Mouse (Mus musculus) MN1 (cell line): ENCODE measurements around the gene Stk11.
A peak's percentile ranks its signal among the peaks of the same experiment; 100 is the strongest.

Experiments
- DNase-seq: peaks from one replicate; pipeline ENCODE4 v3.0.0-alpha.2; 2016; ENCODE audit warnings: low spot score

Stk11 gene

DNA sequence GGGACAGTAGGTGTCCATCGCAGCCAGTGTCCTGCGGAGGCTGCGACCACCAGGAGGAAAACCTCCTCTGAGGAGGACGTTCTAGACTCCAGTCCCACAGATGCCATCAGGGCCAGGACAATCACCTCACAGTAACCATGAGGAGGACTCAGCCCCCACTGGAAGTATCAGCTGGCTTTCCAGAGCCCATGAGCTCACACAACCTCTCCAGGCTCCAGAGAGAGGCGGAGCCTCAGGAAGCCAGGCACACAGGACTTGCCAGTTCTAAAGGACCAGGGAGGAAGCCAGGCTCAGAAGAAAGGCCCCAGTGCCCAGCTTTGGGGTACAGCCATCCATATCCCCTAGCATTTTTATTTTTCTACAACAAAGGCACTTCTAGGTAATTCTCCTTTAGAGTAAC, 20.1 kb upstream of the Stk11 start:
- peak; percentile 76 for DNase-seq

DNA sequence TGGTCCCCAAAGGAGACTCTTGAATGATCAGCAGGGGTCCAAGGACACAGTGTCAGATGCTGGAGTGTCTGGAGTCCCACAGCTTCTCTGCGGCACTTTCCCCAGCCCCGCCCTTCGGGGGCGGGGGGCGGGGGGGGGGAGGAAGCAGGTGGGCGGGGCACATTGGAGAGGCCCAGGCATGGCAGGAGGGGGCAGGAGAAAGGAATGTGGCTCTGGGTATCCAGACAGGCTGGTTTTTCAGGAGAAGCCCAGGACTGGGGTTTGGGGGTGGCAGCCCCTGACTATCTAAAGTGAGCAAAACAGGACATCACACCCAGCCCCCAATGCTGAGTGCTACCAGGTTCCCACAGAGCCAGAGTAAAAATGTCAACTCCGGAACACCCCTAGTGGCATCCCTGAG, 18.3 kb upstream of the Stk11 start:
- no peak for DNase-seq

DNA sequence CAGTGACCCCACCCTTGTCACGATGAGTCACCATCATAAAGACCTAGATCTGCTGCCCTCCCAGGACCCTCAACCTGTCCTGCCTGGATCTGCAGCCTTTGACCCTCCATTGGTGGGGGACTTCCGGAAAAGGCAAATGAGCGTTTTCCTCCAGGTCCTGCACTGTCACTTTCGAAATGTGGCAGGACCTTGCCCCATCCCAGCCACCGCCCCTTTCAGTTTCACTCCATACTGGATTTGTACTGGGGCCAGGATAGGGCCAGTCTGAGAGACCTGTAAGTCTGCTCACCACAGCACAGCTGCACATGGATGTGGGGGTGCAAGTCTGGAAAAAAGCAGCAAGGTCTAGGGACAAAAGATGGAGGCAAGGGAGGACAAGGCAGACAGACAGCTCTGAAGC, 17.0 kb upstream of the Stk11 start:
- no peak for DNase-seq

DNA sequence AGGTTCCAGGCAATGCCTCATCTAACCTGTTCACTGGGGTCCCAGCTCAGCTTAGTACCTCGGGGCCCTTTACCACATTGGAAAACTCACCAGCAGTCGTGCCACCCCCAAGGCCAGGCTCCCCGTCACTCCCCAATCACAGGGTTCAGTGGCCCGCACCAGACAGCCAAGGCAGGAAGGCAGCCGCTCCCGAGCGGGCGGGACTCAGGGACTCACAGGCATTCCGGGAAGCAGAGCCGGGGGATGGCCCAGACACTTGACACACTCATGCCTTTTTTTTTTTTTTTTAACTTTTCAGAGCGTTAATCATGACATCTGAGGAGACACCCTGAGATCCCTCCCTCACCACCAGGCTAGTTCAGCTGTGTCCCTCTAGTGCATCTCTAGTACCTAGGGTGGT, 14.6 kb upstream of the Stk11 start:
- peak; percentile 71 for DNase-seq

DNA sequence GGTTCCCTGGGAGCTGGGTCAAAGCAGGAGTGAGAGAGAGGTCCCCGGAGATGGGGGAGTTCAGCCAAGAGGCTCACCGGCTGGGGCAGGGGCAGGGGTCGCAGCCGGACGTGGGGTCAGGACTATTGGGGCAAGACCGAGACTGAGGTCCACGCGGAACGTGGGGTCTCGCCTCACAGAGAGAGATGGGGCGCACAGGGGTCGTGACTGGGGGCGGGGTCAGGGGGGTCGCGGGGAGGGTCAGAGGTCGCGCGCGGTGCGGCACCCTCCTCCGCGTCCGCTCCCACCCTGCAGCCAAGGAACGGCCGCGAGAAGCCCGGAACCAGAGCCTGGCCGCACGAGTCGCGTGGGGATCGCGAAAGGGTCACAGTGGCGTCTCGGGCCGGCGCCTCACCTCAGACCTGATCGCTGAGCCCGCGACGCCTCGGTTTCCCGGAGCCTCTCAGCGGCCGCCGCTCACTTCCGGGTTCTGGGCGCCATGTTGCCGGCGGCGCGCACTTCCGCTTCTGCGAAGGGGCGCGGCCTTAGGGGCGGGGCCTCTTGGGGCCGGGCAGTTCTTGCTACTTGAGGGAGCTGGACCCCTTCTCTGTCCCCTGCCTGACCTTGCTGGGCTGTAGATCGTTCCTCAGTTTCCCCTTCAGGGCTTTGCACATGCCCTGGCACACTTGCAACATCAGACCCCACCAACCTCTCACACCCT, 13.2 kb upstream of the Stk11 start:
- peak; percentile 91 for DNase-seq

DNA sequence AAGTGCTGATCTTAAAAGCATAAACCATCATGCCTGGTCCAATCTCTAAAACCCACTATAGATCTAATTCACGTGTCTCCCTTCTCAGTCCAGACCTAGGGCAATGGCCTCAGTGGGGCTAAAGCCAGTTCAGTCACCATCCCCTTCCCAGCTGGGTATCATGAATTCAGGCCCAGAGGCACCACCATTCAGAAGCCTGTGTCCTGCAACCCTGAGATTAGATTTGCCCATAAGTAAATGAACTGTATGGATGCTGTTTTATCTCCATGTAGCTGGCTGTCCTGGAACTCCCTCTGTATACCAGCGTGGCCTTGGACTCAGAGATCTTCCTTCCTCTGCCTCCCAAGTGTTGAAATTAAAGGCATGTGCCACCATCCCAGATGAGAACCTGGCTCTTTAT, 12.6 kb upstream of the Stk11 start:
- DNase-seq: peak; percentile 8

DNA sequence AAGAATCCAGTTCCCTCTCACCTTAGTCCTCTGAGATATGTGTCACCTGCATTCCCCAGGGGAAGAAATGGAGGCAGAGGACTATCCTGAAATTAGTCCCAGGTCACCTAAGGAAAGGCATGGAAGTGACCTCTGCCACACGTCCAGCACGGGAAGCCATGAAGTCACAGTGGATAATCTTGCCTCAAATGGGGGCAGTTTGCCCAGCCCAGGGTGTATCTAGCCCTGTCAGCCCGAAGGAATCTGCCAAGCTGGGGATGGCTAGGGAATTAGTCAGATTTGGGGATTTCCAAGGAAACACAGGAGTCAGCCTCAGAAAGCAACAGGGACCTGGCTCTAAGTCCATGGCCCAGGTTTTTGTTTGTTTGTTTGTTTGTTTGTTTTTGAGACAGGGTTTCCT, 11.4 kb upstream of the Stk11 start:
- no peak for DNase-seq

DNA sequence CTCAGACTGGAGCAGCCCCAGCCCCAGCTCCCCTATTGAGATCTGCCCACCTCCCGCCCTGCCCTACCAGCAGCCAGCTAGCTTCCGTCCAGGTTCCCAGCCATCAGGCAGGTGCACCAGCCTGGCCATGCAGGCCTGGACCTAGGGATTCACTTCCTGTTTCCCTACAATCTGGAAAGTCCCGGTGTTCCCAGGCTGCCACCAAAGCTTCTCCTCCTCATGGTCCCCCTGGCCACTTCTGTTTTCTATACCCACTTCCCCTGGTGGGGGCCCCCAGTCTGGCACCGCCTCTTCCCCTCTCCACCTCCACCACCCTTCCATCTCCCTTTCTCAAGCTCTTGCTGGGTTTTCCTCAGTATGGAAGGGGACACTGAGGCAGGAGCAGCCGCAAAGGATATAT, 10.1 kb upstream of the Stk11 start, which contains the start of gene Sbno2:
TSS of gene Sbno2 (minus strand) at position 112 of the 400 bp plus-strand sequence.
- DNase-seq: no peak

DNA sequence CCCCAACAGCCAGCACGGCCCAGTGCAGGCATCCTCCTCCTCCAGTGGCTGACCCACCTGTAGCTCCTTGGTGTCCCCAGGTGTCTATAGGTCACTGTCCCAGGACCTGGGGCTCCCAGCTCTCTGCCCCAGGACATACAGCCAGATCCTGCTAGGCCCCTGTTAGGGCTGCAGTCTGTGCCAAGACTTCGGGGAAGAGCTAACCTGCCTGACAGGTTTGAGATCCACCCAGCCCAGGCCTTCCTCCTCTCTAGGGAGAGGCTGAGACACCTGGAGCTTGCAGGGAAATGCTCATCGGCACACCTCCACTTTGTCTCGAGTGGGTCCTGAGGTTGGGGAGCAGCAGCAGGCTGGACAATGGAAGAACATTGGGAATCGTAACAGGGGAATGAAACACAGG, 9.7 kb upstream of the Stk11 start:
- no peak for DNase-seq

DNA sequence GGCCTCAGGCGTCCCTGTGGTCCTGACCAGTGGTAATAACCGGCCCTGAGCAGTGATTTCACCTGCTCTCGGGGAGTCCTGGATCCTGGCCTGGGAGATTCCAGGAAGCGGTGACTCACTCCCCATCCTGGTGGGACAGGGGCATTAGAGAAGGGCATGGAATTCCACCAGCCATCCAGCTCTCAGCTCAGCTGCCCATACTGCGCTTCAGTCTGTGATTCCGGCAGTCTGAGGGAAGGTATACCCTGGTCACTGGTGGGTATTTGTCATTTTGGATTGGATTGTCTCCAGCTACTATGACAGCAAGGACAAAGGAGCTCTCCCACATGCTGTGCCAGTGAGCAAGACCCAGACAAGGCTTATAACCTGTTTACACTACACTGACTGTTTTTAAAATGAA, 7.9 kb upstream of the Stk11 start:
- peak; percentile 82 for DNase-seq

DNA sequence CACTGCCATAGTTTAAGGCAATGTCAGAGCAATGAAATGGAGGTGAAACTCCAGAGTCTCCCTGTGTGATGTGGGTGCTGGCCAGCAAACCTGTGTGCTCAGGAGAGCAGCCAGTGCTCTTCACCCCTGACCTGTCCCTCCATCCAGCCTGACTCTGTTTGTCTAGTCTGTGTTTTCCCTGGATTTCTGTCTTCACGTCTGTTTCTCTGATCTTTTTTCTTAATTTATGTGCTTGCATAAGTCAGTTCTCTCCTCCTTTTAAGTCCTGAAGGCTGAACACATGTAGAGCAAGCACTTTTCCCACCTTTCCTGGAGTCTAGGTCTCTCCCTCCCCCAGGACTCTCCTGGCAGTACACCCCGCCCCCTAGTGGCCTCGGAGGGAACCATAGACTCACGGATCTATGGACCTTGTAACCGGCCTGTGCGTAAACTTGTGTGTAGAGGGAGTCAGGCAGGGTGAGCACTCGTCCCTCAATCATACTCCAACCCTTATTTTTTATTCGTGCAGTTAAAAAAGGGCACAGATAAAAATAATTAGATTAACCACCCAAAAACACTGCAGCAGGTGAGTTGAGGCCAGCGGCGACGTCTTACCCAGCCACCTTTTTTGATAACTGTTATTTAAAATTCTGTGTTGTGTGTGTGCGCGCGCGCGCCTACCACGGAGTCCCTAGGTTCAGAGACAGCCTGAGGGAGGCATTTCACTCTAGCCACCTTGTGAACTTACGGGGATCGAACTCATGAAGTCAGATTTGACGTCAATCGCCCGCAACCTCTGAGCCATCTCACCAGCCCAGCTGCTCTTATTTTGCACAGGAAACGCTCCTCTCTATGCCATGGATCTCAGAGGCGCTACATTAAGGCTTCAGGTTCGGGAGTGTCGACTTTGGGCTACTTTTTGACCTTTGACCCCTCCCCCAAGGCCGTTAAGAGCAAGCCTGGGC, 990 bp upstream of the Stk11 start:
- DNase-seq: peak; percentile 98

DNA sequence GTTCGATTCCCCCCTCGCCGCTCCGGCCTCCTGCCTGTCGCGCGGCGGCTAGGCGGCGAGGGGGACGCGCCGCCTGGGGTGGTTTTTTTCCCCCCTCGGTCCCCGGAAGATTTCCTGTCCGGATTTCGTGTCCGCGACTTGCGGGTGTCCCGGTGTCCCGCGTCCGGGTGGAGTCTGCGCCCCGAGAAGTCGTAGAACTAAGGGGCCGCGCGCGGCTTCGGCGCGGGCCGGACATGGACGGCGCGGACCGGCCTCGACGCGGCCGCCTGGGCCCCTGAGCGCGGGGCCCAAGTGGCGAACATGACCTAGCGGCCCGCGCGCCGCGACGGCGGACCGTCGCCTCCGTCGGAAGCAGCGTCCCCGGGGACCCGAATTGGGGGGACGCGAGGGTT, 337 bp downstream of the Stk11 start:
- peak; percentile 67 for DNase-seq

DNA sequence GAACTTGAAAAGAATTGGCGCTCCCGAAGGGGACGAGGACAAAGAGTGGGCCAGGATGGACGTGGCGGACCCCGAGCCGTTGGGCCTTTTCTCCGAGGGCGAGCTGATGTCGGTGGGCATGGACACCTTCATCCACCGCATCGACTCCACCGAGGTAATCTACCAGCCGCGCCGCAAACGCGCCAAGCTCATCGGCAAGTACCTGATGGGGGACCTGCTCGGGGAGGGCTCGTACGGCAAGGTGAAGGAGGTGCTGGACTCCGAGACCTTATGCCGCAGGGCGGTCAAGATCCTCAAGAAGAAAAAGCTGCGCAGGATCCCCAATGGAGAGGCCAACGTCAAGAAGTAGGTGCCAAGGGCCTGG, 942 bp downstream of the Stk11 start:
- peak; percentile 65 for DNase-seq

DNA sequence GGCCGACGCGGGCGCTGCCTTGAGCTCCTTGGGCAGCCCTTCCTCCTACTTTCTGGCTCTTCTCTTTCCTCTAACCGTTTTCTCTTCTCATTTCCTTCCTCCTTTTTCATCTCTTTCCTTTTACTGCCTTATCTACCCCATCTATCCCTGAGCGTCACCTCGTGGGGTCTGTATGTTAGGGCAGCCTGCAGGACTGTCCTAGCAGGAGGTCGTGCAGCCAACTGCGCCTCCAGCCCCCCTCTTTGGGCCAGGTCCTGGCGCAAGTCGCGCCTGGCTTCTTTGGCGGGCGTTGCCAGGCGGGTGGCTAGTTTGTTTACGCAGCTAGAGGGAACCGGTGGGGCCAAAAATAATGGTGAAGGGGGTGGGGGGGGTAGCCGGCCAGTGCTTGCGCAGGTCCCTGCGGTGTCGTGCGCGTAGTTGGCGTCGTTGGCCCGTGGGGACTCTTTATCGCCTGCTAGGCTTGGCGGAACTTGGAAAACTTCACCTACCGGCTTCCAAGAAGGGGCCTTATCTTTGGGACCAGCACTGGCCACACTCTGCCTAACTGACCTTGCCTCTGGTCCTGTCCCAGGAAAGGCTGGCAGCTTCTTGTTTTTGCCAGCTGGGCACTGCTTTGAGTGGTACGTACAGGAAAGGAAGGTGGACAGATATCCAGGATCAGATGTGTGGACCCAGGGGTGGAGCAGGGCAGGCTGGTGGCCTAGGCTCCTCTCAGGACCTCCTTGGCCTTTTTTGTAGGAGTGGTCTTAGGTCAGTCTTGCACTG, 1.5 kb downstream of the Stk11 start:
- peak; percentile 76 for DNase-seq

DNA sequence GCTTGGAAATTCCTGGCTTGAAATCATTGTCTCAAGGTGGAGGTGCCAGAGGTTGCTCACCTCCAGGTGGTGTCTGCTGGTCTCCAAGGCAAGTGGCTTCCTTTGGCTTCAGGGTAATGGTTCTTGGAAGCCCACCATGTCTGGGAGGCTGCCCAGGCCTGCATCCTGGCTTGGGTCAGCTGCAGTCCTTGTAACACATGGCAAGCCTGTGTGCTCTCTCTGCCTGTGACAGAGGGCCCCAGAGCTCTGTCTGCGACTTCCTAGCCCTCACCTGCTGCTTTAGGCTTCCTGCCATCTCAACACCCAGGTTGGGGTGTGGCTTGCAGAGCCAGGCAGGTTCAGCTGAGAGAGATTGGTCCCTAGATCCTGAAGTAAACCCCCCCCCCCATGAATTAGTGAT, 2.1 kb downstream of the Stk11 start:
- no peak for DNase-seq

DNA sequence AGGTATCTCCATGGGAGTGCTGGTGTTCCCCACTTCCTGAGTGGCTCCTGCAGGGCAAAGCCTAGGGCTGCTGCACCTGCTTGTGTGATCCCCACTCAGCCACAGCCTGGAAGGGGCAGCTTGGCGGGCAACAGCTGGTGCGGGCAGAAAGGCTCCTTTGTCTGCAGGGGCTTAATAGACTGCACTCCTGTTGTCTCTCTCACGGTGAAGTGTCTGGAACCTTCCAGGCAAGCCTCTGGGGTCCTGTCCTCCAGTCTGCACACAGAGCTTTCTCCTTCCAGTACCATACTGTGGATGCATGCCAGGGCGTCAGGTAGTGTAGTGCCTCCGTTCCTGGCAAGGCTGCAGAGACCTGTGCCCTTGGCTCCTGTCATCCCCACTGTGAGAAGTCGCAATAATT, 2.9 kb downstream of the Stk11 start:
- no peak for DNase-seq

DNA sequence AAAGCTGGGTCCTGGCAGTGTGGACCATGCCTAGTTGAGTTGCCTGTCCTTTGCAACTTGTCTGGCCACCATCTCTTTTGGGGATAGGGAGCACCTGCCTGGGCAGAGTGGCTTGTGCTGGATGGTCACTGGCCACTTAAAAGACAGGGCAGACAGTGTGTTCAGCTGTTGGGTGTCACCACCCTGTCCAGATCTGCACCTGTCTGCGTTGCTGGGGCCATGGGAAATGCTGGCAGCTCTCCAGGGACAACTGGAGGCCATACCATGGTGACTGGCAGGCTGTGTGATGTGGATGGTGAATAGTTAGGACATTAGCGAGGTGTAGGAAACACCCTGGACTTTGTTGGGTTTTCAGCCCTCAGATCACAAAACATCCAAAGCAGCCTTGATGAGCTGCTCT, 4.5 kb downstream of the Stk11 start:
- peak; percentile 66 for DNase-seq

DNA sequence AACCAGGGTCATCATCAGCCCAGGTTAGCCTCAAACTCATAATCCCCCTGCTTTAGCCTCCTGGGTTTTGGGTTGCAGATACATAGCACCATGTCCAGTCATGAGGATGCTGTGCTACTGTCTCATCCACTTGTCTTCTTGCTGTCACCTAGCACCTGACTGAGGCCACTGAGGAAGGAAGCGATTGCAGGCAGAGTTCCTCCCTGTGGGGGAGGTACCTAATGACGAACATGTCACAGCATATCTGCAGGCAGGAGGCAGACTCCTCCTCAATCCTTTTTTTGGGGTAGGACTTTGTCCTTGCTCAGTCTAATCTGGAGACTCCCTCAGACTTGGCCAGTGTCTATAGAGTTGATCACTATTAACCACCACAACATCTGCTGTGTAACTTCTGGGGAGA, 6.0 kb downstream of the Stk11 start:
- no peak for DNase-seq

DNA sequence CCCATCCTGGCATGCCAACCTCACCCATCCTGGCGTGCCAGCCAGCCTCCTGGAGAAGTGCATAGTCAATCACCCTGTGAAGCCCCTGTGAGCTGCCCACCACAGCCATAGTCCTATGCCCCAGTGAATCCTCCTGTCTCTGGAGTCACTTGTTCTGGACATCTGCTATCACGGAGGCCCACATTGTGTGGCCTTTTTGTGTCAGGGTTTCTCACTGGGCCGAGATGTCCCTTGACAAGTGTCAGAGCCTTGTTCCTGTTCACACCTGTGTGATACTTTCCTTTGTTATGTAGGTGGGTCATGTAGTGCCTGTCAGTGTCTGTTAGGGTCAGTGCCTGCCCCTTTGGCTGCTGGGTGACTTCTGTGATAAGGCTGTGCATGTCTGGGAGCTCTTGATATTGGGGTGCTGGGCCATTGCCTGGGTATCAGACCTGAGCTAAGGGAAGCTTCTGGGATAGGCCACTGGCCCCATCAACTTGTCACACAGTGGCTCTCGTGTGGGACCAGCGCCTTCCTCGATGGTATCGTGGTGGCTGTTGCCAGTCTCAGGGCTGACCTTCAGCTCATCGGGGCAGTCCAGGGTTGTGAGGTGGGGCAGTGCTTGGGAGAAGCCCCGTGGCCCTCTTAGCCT, 8.4 kb downstream of the Stk11 start:
- DNase-seq: no peak

DNA sequence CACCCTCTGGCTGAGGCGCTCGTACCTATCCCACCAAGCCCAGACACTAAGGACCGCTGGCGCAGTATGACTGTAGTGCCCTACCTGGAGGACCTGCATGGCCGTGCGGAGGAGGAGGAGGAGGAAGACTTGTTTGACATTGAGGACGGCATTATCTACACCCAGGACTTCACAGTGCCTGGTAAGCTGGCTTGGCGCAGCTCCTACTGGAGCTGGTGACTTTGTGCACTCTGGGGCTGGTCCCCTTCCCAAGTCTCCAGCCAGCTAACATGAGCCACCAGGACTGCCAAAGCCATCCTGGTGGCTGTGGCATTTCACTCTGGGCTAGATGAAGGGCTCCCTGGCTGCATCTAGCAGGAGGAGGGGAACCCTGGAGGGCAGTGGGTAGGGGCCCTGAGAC, 12.3 kb downstream of the Stk11 start:
- no peak for DNase-seq

DNA sequence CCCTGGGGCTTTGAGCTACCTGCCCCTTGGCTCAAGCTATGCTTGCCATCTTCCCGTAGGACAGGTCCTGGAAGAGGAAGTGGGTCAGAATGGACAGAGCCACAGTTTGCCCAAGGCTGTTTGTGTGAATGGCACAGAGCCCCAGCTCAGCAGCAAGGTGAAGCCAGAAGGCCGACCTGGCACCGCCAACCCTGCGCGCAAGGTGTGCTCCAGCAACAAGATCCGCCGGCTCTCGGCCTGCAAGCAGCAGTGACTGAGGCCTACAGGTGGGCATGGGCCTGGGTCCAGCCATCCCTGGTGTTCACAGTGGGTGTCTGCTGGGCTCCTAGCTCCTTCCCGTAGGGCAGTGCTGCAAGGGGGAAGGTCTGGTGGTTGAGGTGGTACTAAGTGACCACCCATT, 14.2 kb downstream of the Stk11 start:
- no peak for DNase-seq

DNA sequence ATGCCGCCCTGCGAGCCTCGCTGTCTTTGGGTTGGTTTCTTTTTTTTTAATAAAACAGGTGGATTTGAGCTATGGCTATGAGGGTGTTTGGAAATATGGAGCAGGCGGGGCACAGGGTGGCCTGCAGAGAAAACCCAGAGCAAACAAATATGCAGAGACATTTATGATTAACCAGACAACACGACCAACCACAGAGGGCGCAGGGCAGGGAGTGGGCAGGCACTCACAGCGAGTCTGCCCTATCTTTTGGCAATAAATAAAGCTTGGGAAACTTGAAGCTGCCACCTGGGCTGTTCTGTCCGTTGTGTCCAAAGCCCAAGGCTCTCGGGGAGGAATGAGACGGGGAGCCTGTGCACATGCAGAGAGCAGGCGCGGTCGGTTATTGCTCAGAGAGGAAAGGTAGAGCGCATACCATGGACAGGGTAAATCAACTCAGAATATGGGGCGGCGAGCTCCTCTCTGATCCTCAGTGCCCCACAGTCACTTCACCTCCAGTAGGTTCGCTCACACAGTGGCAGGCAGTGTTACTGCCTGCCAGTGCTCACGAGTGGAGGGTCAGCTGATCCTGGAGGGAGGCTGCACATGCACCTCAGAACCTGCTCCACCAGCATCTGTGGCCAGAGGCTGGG, 14.9 kb downstream of the Stk11 start:
- DNase-seq: no peak
